Mouse (Mus musculus): ENCODE data around the gene Tspan7.

DNA sequence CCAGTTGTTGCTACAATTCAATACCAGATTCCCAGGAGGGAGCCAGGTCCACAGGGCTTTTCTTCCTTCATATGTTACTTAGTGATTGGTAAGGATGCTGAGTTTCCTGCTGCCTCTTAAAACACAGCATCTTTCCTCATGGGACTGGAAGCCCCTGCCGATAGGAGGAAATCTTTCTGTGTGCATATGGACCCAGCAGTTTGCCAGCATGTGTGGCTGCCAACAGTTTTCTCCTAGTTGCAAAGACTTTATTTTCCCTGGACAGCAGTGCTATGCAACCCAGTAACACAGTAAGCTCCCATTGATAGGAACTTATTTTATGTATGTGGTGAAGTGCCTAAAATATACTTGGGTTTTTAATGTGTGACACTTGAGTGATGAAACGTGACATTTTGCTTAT, 73.7 kb downstream of the Tspan7 start:
- TF ChIP-seq CTCF (IDR thresholded peaks at IDR 0.05; ENCODE audit: insufficient read depth, low read length) (no peak), POLR2A (IDR thresholded peaks at IDR 0.05; ENCODE audit: borderline replicate concordance, extremely low read depth, low read depth, low read length) (no peak)

All from lung, adult 2 months (tissue).